In the genomic region with DNA sequence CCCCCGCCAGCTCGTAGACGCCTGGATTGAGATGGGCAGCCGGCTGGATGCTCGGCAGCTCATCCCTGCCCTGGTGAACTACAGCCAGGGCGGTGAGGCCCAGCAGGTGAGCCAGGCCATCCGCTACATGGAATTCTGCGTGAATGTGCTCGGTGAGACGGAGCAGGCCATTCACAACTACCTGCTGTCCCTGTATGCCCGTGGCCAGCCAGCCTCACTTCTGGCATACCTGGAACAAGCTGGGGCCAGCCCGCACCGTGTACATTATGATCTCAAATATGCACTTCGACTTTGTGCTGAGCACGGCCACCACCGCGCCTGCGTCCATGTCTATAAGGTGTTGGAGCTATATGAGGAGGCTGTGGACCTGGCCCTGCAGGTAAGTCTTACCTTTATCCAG, we compare ENCODE assay signal across 30 mouse cellular contexts. TPM values are rescaled to one million over a fixed set of nuclear protein-coding genes. Genes with fewer than 3 reads are reported as not detected.
DNase-seq lines count a peak whose midpoint lies in the region; ATAC-seq and TF ChIP-seq lines count a peak whose summit lies in the region.
"Had no signal": no experiment of that assay in that cellular context is flagged by ENCODE, and none has a peak within 500 bp of the region (broad histone marks: within the 10 kb centered on the region; RNA-seq: fewer than 3 reads in every experiment).

No protein-coding gene starts in this region.

- H3K4me3 ChIP-seq in E14TG2a.4 (replicated peaks; ENCODE audit: low read length), result peak overlapping the region; percentile 70
- peak overlapping the region; percentile 42; the same call in 1 of the 2 replicates for H3K4me3 ChIP-seq in G1E (ENCODE audit: low read depth, low read length)
- H3K4me3 ChIP-seq in hindbrain, embryonic 14.5 days (replicated peaks; ENCODE audit: low read length), result no peak overlapping the region
- H3K4me3 ChIP-seq: embryonic facial prominence, embryonic 10.5 days; embryonic facial prominence, embryonic 15.5 days; forebrain, embryonic 13.5 days; heart, embryonic 10.5 days; heart, embryonic 15.5 days; midbrain, embryonic 10.5 days; midbrain, embryonic 15.5 days had no signal

- DNase-seq in cerebellum, adult 18-20 months, result peak; percentile 41 to 61
- no peak for DNase-seq in cerebellum, postnatal 4 days (ENCODE audit: low spot score in 2 of 2)
- no peak for DNase-seq in G1E (ENCODE audit: low spot score)
- DNase-seq in cerebellum, adult 9-11 months, result peak; percentile 64
- DNase-seq in hindbrain, embryonic 14.5 days (ENCODE audit: low spot score), result no peak
- DNase-seq in frontal cortex, postnatal 25 days (ENCODE audit: low spot score in 2 of 2), result no peak
- DNase-seq: adrenal gland, adult 8-10 months; gastrocnemius, postnatal 14 days; heart, adult 11 months; kidney, adult 11 months; kidney, postnatal 14 days; liver; lung, adult 2 months; lung, postnatal 10 days; right cerebral cortex, postnatal 25 days; thymus, adult 18-20 months; thymus, postnatal 25 days had no signal

- WGBS in hindbrain, embryonic 14.5 days, result 94% methylated on average over 18 of the region's 18 CpGs

- H3K4me1 ChIP-seq in E14TG2a.4 (replicated peaks; ENCODE audit: low read depth, low read length) (peaks cover 52% of the 10 kb centered on the region), G1E (ENCODE audit: insufficient read depth, low read depth, low read length) (peaks cover 67% of the 10 kb centered on the region)
- H3K4me1 ChIP-seq in hindbrain, embryonic 14.5 days (replicated peaks; ENCODE audit: control insufficient read depth, insufficient read depth, low read length), result peaks cover 4% of the 10 kb centered on the region

- no peak overlapping the region for H3K9ac ChIP-seq in hindbrain, embryonic 14.5 days
- H3K9ac ChIP-seq: embryonic facial prominence, embryonic 15.5 days; forebrain, embryonic 13.5 days; heart, embryonic 15.5 days; liver, embryonic 14.5 days; midbrain, embryonic 15.5 days had no signal

- TF ChIP-seq CTCF in E14TG2a.4 (conservative IDR thresholded peaks at IDR 0.05; ENCODE audit: low read length) (no peak), G1E (IDR thresholded peaks at IDR 0.05; ENCODE audit: low read depth, low read length) (no peak)

- H3K27ac ChIP-seq in hindbrain, embryonic 14.5 days, result no peak overlapping the region
- H3K27ac ChIP-seq: embryonic facial prominence, embryonic 10.5 days; embryonic facial prominence, embryonic 15.5 days; forebrain, embryonic 13.5 days; heart, embryonic 10.5 days; heart, embryonic 15.5 days; hindbrain, postnatal 0 days; liver, embryonic 14.5 days; macrophage; midbrain, embryonic 10.5 days; midbrain, embryonic 15.5 days had no signal

- H3K9me3 ChIP-seq in E14TG2a.4 (ENCODE audit: low read length) (no peaks in the 10 kb centered on the region), G1E (replicated peaks) (no peaks in the 10 kb centered on the region)
- no peaks in the 10 kb centered on the region for H3K9me3 ChIP-seq in hindbrain, embryonic 14.5 days (ENCODE audit: control insufficient read depth, low read length)
- H3K9me3 ChIP-seq: embryonic facial prominence, embryonic 10.5 days; embryonic facial prominence, embryonic 15.5 days; forebrain, embryonic 13.5 days; heart, embryonic 10.5 days; heart, embryonic 15.5 days; midbrain, embryonic 10.5 days; midbrain, embryonic 15.5 days had no signal

- no peak for ATAC-seq in G1E (ENCODE audit: extremely low read depth, insufficient number of reproducible peaks, low FRiP score, poor library complexity, severe bottlenecking)
- ATAC-seq in hindbrain, embryonic 14.5 days (ENCODE audit: low FRiP score), result no peak
- ATAC-seq: forebrain, embryonic 13.5 days; hindbrain, postnatal 0 days; midbrain, embryonic 15.5 days had no signal

- H3K27me3 ChIP-seq in E14TG2a.4 (ENCODE audit: insufficient read depth, low read length), result peaks cover 9% of the 10 kb centered on the region; the same call in 1 of the 2 replicates
- H3K27me3 ChIP-seq in G1E (ENCODE audit: insufficient read depth, low read length), result no peaks in the 10 kb centered on the region
- H3K27me3 ChIP-seq in hindbrain, embryonic 14.5 days (ENCODE audit: control insufficient read depth, insufficient read depth, low read length), result no peaks in the 10 kb centered on the region
- H3K27me3 ChIP-seq: embryonic facial prominence, embryonic 15.5 days; forebrain, embryonic 13.5 days; heart, embryonic 15.5 days; midbrain, embryonic 15.5 days had no signal

- no peak overlapping the region for H3K4me2 ChIP-seq in hindbrain, embryonic 14.5 days (replicated peaks)
- H3K4me2 ChIP-seq: embryonic facial prominence, embryonic 15.5 days; forebrain, embryonic 13.5 days; heart, embryonic 15.5 days; midbrain, embryonic 15.5 days had no signal

- peaks cover 83% of the 10 kb centered on the region for H3K36me3 ChIP-seq in E14TG2a.4 (ENCODE audit: insufficient read depth, low read length)
- H3K36me3 ChIP-seq in G1E (replicated peaks), result peaks cover 95% of the 10 kb centered on the region
- H3K36me3 ChIP-seq in hindbrain, embryonic 14.5 days (replicated peaks; ENCODE audit: control insufficient read depth, insufficient read depth), result peaks cover 89% of the 10 kb centered on the region

RNA-seq across cellular contexts. Expression of gene Vps18, which starts 5.9 kb away (rescaled TPM):
- 9.0 and 9.6 TPM in 2 replicates for total RNA-seq in G1E (2014; fragmentation: Nextera tagmentation)
- 19.8 and 21.2 TPM in 2 replicates for total RNA-seq in G1E (2017)
- 27.3 and 33.3 TPM in 2 replicates for polyA plus RNA-seq in G1E (2012)
- polyA plus RNA-seq in hindbrain, embryonic 14.5 days (2014; fragmentation: Nextera tagmentation; extraction: Ambion mirVana), result 19.3 and 19.7 TPM in 2 replicates

RNA-seq across cellular contexts. Expression of gene Rhov, which starts 23.3 kb away (rescaled TPM):
- total RNA-seq in G1E (2014; fragmentation: Nextera tagmentation) (not detected in 2 replicates), G1E (2017) (0.11 TPM in 1 of 2 replicates, not detected in the other)
- polyA plus RNA-seq in G1E (2012), result not detected in 2 replicates
- 20.9 and 26.9 TPM in 2 replicates for polyA plus RNA-seq in hindbrain, embryonic 14.5 days (2014; fragmentation: Nextera tagmentation; extraction: Ambion mirVana)
- total RNA-seq: gastrocnemius, postnatal 14 days; heart, postnatal 25 days had no signal

RNA-seq across cellular contexts. Expression of gene Dll4, which starts 31.2 kb away (rescaled TPM):
- total RNA-seq in G1E (2014; fragmentation: Nextera tagmentation) (0.23 TPM in 1 of 2 replicates, not detected in the other), G1E (2017) (0.33 TPM in 1 of 2 replicates, not detected in the other)
- 0.09 TPM in 2 replicates for polyA plus RNA-seq in G1E (2012)
- 3.9 and 4.8 TPM in 2 replicates for polyA plus RNA-seq in hindbrain, embryonic 14.5 days (2014; fragmentation: Nextera tagmentation; extraction: Ambion mirVana)
- total RNA-seq: neutrophil, adult 5-6 weeks had no signal
- polyA plus RNA-seq: macrophage had no signal

RNA-seq across cellular contexts. Expression of gene Chac1, which starts 56.6 kb away (rescaled TPM):
- total RNA-seq in G1E (2014; fragmentation: Nextera tagmentation), result not detected in 2 replicates
- not detected in 2 replicates for total RNA-seq in G1E (2017)
- polyA plus RNA-seq in G1E (2012), result not detected in 2 replicates
- 8.8 and 10.3 TPM in 2 replicates for polyA plus RNA-seq in hindbrain, embryonic 14.5 days (2014; fragmentation: Nextera tagmentation; extraction: Ambion mirVana)

RNA-seq across cellular contexts. Expression of gene Spint1, which starts 57.2 kb away (rescaled TPM):
- total RNA-seq in G1E (2014; fragmentation: Nextera tagmentation) (not detected in 2 replicates), G1E (2017) (0.55 TPM in 1 of 2 replicates, not detected in the other)
- polyA plus RNA-seq in G1E (2012), result not detected in 2 replicates
- 0.78 and 0.90 TPM in 2 replicates for polyA plus RNA-seq in hindbrain, embryonic 14.5 days (2014; fragmentation: Nextera tagmentation; extraction: Ambion mirVana)
- total RNA-seq: heart, postnatal 25 days; neutrophil, adult 5-6 weeks had no signal

Comparison
In these comparisons a context has a peak if more than half of its experiments do, and no peak if none do; other contexts are left out.
1. DNase-seq: peak in cerebellum, adult 18-20 months (2 of 2) and cerebellum, adult 9-11 months (single experiment); none in cerebellum, postnatal 4 days (0 of 2), G1E (single experiment), hindbrain, embryonic 14.5 days (single experiment) and frontal cortex, postnatal 25 days (0 of 2).
2. RNA of gene Rhov, which starts 23.3 kb away (polyA plus RNA-seq): 20.9 to 26.9 TPM in hindbrain, embryonic 14.5 days; not detected in G1E; every median in the first group is over 10 times any median in the second.